Mouse (Mus musculus): ENCODE results near the gene Pdzrn3.

- TF ChIP-seq CTCF (IDR thresholded peaks at IDR 0.05; ENCODE audit: borderline replicate concordance, insufficient read depth, low read depth, low read length) (no peak), POLR2A (IDR thresholded peaks at IDR 0.05; ENCODE audit: borderline replicate concordance, insufficient read depth, low read length) (no peak)
Observed at GRCm38 (mm10) chr6:101350414-101350973, 27.2 kb downstream of the Pdzrn3 start.
